Mouse (Mus musculus) macrophage (primary cell): ENCODE data around the gene Picalm. TPM values are rescaled to one million over a fixed set of nuclear protein-coding genes. Genes with fewer than 3 reads are reported as not detected.

Experiments
- H3K27ac ChIP-seq: fragments of 350-480 bp; formaldehyde crosslinking; 2 replicates; pipeline ENCODE4 v1.9.0; 2021
- H3K36me3 ChIP-seq: fragments of 350-480 bp; formaldehyde crosslinking; 2 replicates; pipeline ENCODE4 v1.9.0; 2021; ENCODE audit errors: inconsistent target
- H3K4me3 ChIP-seq: fragments of 350-480 bp; formaldehyde crosslinking; 2 replicates; pipeline ENCODE4 v1.9.0; 2021; ENCODE audit errors: inconsistent target
- H3K79me2 ChIP-seq: fragments of 350-480 bp; formaldehyde crosslinking; 2 replicates; pipeline ENCODE4 v1.9.0; 2021; ENCODE audit errors: inconsistent target
- WGBS: methylation state at CpG from one replicate; pipeline ENCODE4 v1.1.7; 2026; ENCODE audit warnings: inconsistent platforms; ENCODE audit not compliant: missing documents; 5-methylcytosine and 5-hydroxymethylcytosine counted together
- polyA plus RNA-seq: library from polyadenylated mRNA; stranded (reverse); fragments of 250-400 nt; gene quantifications from 3 replicates; pipeline ENCODE4 v1.2.4, GENCODE M21; 2018; ENCODE audit warnings: inconsistent platforms

The Picalm gene
- polyA plus RNA-seq, 1 experiment from 2014 or later: 393 TPM

DNA sequence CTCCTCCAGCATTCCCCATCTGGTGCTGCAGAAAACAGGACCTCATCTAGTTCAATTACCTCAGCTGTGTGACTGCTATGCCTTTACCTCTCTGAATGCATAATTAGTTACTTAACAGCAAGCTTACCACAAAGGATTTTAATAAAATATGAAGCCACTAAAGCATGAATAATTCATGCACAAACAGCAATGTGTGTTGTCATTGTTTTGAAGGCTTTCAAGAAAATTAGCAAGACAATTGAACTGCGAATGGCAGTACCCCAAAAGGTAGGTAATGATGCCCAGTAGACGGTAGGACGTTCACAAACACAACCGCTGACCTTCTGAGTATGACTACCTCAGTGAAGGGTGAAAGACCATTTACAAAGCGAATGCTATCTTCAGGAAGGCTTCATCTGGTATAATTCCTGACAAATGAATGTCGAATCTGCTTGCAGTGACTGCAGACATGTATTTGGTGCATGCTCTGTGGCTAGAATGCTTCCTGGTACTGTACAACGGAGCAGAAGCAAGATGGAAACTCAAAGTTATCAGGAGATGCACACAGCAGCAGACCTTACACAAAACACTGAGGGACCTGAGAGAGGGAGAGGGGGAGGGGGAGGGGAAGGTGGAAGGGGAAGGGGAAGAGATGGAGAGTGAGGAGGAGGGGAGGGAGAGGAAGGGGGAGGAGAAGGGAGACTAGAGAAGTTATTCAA is 132.0 kb downstream of the Picalm start:
- no peak overlapping the region for H3K27ac ChIP-seq
- no peak overlapping the region for H3K4me3 ChIP-seq
- H3K36me3 ChIP-seq: no peaks in the 10 kb centered on the region
- H3K79me2 ChIP-seq: no peaks in the 10 kb centered on the region
- 59% methylated on average over 7 of the region's 7 CpGs for WGBS

Other genes starting within 250 kb of the Picalm start
- gene Ccdc81, start 226.6 kb upstream of the Picalm start, polyA plus RNA-seq: not detected in 3 replicates
- gene Hikeshi, start 189.0 kb upstream of the Picalm start, polyA plus RNA-seq: 31.3 to 39.4 TPM (median 32.2 TPM) in 3 replicates
- gene Eed, start 149.2 kb upstream of the Picalm start, polyA plus RNA-seq: 45.6 to 59.3 TPM (median 47.9 TPM) in 3 replicates
- not detected in 3 replicates for gene Ccdc83, start 135.6 kb downstream of the Picalm start, polyA plus RNA-seq
- 0.11 TPM in 1 of 3 replicates, not detected in the others for gene Sytl2, start 172.0 kb downstream of the Picalm start, polyA plus RNA-seq